Mouse (Mus musculus): ENCODE data around the gene Hspa4.
A peak's percentile ranks its signal among the peaks of the same experiment; 100 is the strongest.

DNA sequence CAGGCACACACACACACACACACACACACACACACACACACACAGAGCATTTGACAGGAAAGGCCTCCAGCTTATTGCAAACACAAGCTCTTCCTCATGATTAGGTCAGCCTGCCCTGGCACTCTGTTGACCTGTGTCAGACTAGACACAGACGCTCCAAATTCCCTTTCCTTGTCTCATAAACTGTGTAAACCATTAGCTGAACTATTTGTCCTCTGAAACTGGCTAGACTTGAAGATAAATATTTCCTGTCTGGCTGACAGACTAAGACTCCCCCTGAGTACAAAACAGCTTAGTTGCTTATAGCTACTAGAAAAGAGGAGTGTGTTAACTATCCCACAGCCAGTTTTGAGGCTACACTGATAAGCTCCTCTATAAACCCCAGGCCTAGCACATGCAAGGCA lies 14.5 kb upstream of the Hspa4 start:
- TF ChIP-seq CTCF (IDR thresholded peaks at IDR 0.05; ENCODE audit: low read depth): no peak
- peak; percentile 57; the same call in 1 of the 2 replicates for TF ChIP-seq EP300 (IDR thresholded peaks at IDR 0.05; ENCODE audit: low read depth)

All from liver, postnatal 0 days (tissue).